Mouse (Mus musculus) C2C12 (cell line): ENCODE data around the gene Smg6. TPM values are rescaled to one million over a fixed set of nuclear protein-coding genes. Genes with fewer than 3 reads are reported as not detected.

Experiments
- H3K27me3 ChIP-seq: one replicate; pipeline ENCODE4 v1.6.1; 2011; ENCODE audit not compliant: control insufficient read depth, insufficient read depth, insufficient read length
- H3K36me3 ChIP-seq: one replicate; pipeline ENCODE4 v1.6.1; 2011; ENCODE audit not compliant: control insufficient read depth, insufficient read depth
- H3K4me3 ChIP-seq: one replicate; pipeline ENCODE4 v1.5.1; 2011; ENCODE audit warnings: mild to moderate bottlenecking, control low read depth; ENCODE audit not compliant: poor library complexity, insufficient read depth, severe bottlenecking
- H3K79me2 ChIP-seq: one replicate; pipeline ENCODE4 v1.6.1; 2011; ENCODE audit not compliant: control insufficient read depth, insufficient read depth
- H3K79me3 ChIP-seq: one replicate; pipeline ENCODE4 v1.6.1; 2011; ENCODE audit warnings: low read depth, control low read depth
- H3ac ChIP-seq: one replicate; pipeline ENCODE3; 2011; ENCODE audit warnings: low read depth; ENCODE audit not compliant: control insufficient read depth, insufficient read length
- CEBPB ChIP-seq: IDR thresholded peaks from one replicate; pipeline ENCODE4 v1.6.1; 2011; ENCODE audit warnings: low read depth, mild to moderate bottlenecking, control low read depth, moderate library complexity
- CTCF ChIP-seq: IDR thresholded peaks from one replicate; pipeline ENCODE4 v1.5.1; 2011; ENCODE audit not compliant: control insufficient read depth, insufficient read depth, insufficient read length
- FOSL1 ChIP-seq: IDR thresholded peaks from one replicate; pipeline ENCODE4 v1.8.0; 2011; ENCODE audit warnings: mild to moderate bottlenecking, low read length; ENCODE audit not compliant: poor library complexity, insufficient read depth, severe bottlenecking
- MAX ChIP-seq: IDR thresholded peaks from one replicate; pipeline ENCODE4 v1.6.1; 2011; ENCODE audit warnings: mild to moderate bottlenecking, control low read depth
- MYOD1 ChIP-seq: IDR thresholded peaks from one replicate; pipeline ENCODE4 v1.6.1; 2011; ENCODE audit warnings: low read depth; ENCODE audit not compliant: control insufficient read depth, insufficient read length
- MYOG ChIP-seq: IDR thresholded peaks from one replicate; pipeline ENCODE4 v1.6.1; 2011; ENCODE audit not compliant: control insufficient read depth, insufficient read length; ENCODE audit errors: extremely low read depth
- USF1 ChIP-seq: IDR thresholded peaks from one replicate; pipeline ENCODE4 v1.6.1; 2011; ENCODE audit warnings: low read depth, mild to moderate bottlenecking, control low read depth, moderate library complexity
- polyA plus RNA-seq: library from polyadenylated mRNA; unstranded; fragments of >200 nt; fragmentation: generic; extraction: Trizol; gene quantifications from one replicate; pipeline ENCODE4 v1.2.1, GENCODE M21; 2012; ENCODE audit warnings: missing spikeins

The Smg6 gene
- polyA plus RNA-seq, 1 experiment: 7.5 TPM

GRCm38 (mm10) chr11:75160954-75161353 is 235.3 kb downstream of the Smg6 start:
- Histone ChIP-seq H3ac (no peak overlapping the region), H3K27me3 (no peaks in the 10 kb centered on the region), H3K79me3 (no peaks in the 10 kb centered on the region), H3K36me3 (peaks cover 26% of the 10 kb centered on the region), H3K79me2 (no peaks in the 10 kb centered on the region), H3K4me3 (no peak overlapping the region)
- TF ChIP-seq MYOG (no peak), CTCF (no peak), MAX (no peak), CEBPB (no peak), MYOD1 (no peak)

GRCm38 (mm10) chr11:75161417-75162008 is 235.9 kb downstream of the Smg6 start:
- Histone ChIP-seq H3K4me3 (no peak overlapping the region), H3K79me3 (no peaks in the 10 kb centered on the region), H3K79me2 (no peaks in the 10 kb centered on the region), H3ac (no peak overlapping the region), H3K36me3 (peaks cover 21% of the 10 kb centered on the region), H3K27me3 (no peaks in the 10 kb centered on the region)
- TF ChIP-seq CEBPB: no peak
- TF ChIP-seq MYOD1: no peak
- TF ChIP-seq MAX: no peak
- TF ChIP-seq USF1: no peak
- no peak for TF ChIP-seq MYOG
- TF ChIP-seq CTCF: no peak
- no peak for TF ChIP-seq FOSL1

GRCm38 (mm10) chr11:75162591-75163080 is 237.0 kb downstream of the Smg6 start:
- no peaks in the 10 kb centered on the region for H3K79me2 ChIP-seq
- H3K79me3 ChIP-seq: no peaks in the 10 kb centered on the region
- H3K27me3 ChIP-seq: no peaks in the 10 kb centered on the region
- TF ChIP-seq FOSL1 (no peak), CTCF (no peak), MAX (no peak), CEBPB (no peak), USF1 (no peak), MYOG (no peak), MYOD1 (no peak)
- no peak overlapping the region for H3ac ChIP-seq
- no peak overlapping the region for H3K4me3 ChIP-seq
- H3K36me3 ChIP-seq: peaks cover 16% of the 10 kb centered on the region

- peaks cover 16% of the 10 kb centered on the region for H3K36me3 ChIP-seq
- no peak overlapping the region for H3ac ChIP-seq
- no peaks in the 10 kb centered on the region for H3K27me3 ChIP-seq
- no peak for TF ChIP-seq CTCF
- no peak for TF ChIP-seq MYOD1
- TF ChIP-seq MAX: no peak
- no peak for TF ChIP-seq MYOG
- TF ChIP-seq FOSL1: no peak
- TF ChIP-seq CEBPB: no peak
- no peak for TF ChIP-seq USF1
- H3K4me3 ChIP-seq: no peak overlapping the region
- H3K79me3 ChIP-seq: no peaks in the 10 kb centered on the region
- no peaks in the 10 kb centered on the region for H3K79me2 ChIP-seq
Observed at GRCm38 (mm10) chr11:75163379-75163778, 237.8 kb downstream of the Smg6 start.

- Histone ChIP-seq H3K27me3 (no peaks in the 10 kb centered on the region), H3K4me3 (no peak overlapping the region), H3ac (no peak overlapping the region), H3K36me3 (peaks cover 9% of the 10 kb centered on the region), H3K79me3 (no peaks in the 10 kb centered on the region), H3K79me2 (no peaks in the 10 kb centered on the region)
- no peak for TF ChIP-seq FOSL1
- TF ChIP-seq MYOD1: no peak
Observed at GRCm38 (mm10) chr11:75164051-75164450, 238.4 kb downstream of the Smg6 start.

- no peak overlapping the region for H3K4me3 ChIP-seq
- no peaks in the 10 kb centered on the region for H3K79me2 ChIP-seq
- H3ac ChIP-seq: no peak overlapping the region
- H3K36me3 ChIP-seq: peaks cover 3% of the 10 kb centered on the region
- TF ChIP-seq MYOG (no peak), CTCF (no peak), FOSL1 (no peak), CEBPB (no peak), USF1 (no peak), MAX (no peak), MYOD1 (no peak)
- H3K79me3 ChIP-seq: no peaks in the 10 kb centered on the region
- H3K27me3 ChIP-seq: no peaks in the 10 kb centered on the region
Observed at GRCm38 (mm10) chr11:75164750-75165149, 239.1 kb downstream of the Smg6 start.
